Comparison of ENCODE assay signal across 13 mouse cellular contexts in the genomic region with DNA sequence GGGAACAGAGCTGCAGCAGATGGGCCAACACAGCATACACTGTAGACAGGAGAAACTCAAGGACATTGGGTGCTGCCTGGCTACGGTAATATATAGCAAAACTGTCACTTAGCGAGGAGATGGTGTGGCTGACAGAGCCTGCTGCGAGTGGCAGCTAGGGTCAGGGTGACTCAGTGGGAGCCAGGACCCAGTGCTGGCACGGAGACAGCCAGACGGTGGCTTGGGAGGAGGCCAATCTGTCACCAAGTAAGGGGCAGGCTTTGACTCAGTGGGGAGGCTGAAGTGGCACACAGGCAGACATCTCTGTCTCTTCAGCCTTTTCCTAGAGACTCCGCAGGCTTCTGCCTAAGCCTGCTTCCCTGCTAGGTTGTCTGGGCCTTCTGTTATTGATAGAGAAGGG. TPM values are rescaled to one million over a fixed set of nuclear protein-coding genes. Genes with fewer than 3 reads are reported as not detected.
DNase-seq lines count a peak whose midpoint lies in the region; ATAC-seq and TF ChIP-seq lines count a peak whose summit lies in the region.
"Had no signal": no experiment of that assay in that cellular context is flagged by ENCODE, and none has a peak within 500 bp of the region (broad histone marks: within the 10 kb centered on the region; RNA-seq: fewer than 3 reads in every experiment).

No protein-coding gene starts in this region.

- H3K27me3 ChIP-seq in heart, embryonic 15.5 days, result no peaks in the 10 kb centered on the region
- H3K27me3 ChIP-seq in intestine, embryonic 15.5 days (replicated peaks), result no peaks in the 10 kb centered on the region
- H3K27me3 ChIP-seq in thymus, adult 2 months (ENCODE audit: control insufficient read depth, insufficient read depth, low read length), result no peaks in the 10 kb centered on the region
- H3K27me3 ChIP-seq: forebrain, embryonic 12.5 days; neural tube, embryonic 12.5 days had no signal

- TF ChIP-seq CTCF in thymus, adult 2 months (IDR thresholded peaks at IDR 0.05; ENCODE audit: borderline replicate concordance, control insufficient read depth, extremely low read depth, insufficient read depth, low read length, poor library complexity), result no peak

- H3K36me3 ChIP-seq in heart, embryonic 15.5 days, result no peaks in the 10 kb centered on the region
- no peaks in the 10 kb centered on the region for H3K36me3 ChIP-seq in intestine, embryonic 15.5 days
- H3K36me3 ChIP-seq in thymus, adult 2 months (ENCODE audit: control insufficient read depth, insufficient read depth, low read length), result no peaks in the 10 kb centered on the region
- H3K36me3 ChIP-seq: forebrain, embryonic 12.5 days; neural tube, embryonic 12.5 days had no signal

- no peak overlapping the region for H3K4me2 ChIP-seq in heart, embryonic 15.5 days
- no peak overlapping the region for H3K4me2 ChIP-seq in intestine, embryonic 15.5 days (replicated peaks)
- H3K4me2 ChIP-seq: forebrain, embryonic 12.5 days; midbrain, embryonic 11.5 days; neural tube, embryonic 12.5 days had no signal

- H3K4me3 ChIP-seq in heart, embryonic 15.5 days, result no peak overlapping the region
- H3K4me3 ChIP-seq in intestine, embryonic 15.5 days (replicated peaks), result no peak overlapping the region
- H3K4me3 ChIP-seq in thymus, adult 2 months (ENCODE audit: control insufficient read depth, insufficient read depth, low read length), result no peak overlapping the region
- H3K4me3 ChIP-seq: forebrain, embryonic 12.5 days; neural tube, embryonic 12.5 days had no signal

- DNase-seq in adrenal gland, adult (ENCODE audit: inconsistent age in 2 of 2, low spot score in 1 of 2), result peak; percentile 92 to 96
- DNase-seq in adrenal gland, adult 8-10 months, result peak; percentile 85
- DNase-seq in cerebellum, adult 9-11 months, result peak; percentile 84
- no peak for DNase-seq in thymus, adult 2 months
- DNase-seq in lung, postnatal 14 days, result no peak
- DNase-seq: kidney, postnatal 14 days; right cerebral cortex, postnatal 25 days had no signal

- H3K9ac ChIP-seq in heart, embryonic 15.5 days, result no peak overlapping the region
- no peak overlapping the region for H3K9ac ChIP-seq in intestine, embryonic 15.5 days
- H3K9ac ChIP-seq: forebrain, embryonic 12.5 days; neural tube, embryonic 12.5 days had no signal

- no peaks in the 10 kb centered on the region for H3K4me1 ChIP-seq in heart, embryonic 15.5 days (replicated peaks)
- no peaks in the 10 kb centered on the region for H3K4me1 ChIP-seq in intestine, embryonic 15.5 days (replicated peaks)
- no peaks in the 10 kb centered on the region for H3K4me1 ChIP-seq in thymus, adult 2 months (replicated peaks; ENCODE audit: control insufficient read depth, insufficient read depth, low read length)
- H3K4me1 ChIP-seq: forebrain, embryonic 12.5 days; neural tube, embryonic 12.5 days had no signal

- no peak for TF ChIP-seq POLR2A in thymus, adult 2 months (IDR thresholded peaks at IDR 0.05; ENCODE audit: control insufficient read depth, extremely low read depth, insufficient read depth, low read length, poor library complexity)

- no peaks in the 10 kb centered on the region for H3K9me3 ChIP-seq in heart, embryonic 15.5 days (replicated peaks)
- H3K9me3 ChIP-seq in intestine, embryonic 15.5 days, result no peaks in the 10 kb centered on the region
- H3K9me3 ChIP-seq: forebrain, embryonic 12.5 days; neural tube, embryonic 12.5 days had no signal

- 43% methylated on average over 6 of the region's 6 CpGs for WGBS in heart, embryonic 15.5 days
- 60% methylated on average over 6 of the region's 6 CpGs for WGBS in intestine, embryonic 15.5 days
- 82% methylated on average over 6 of the region's 6 CpGs for WGBS in thymus, adult 2 months

- H3K27ac ChIP-seq in heart, embryonic 15.5 days, result no peak overlapping the region
- no peak overlapping the region for H3K27ac ChIP-seq in intestine, embryonic 15.5 days
- H3K27ac ChIP-seq in thymus, adult 2 months (ENCODE audit: control insufficient read depth, insufficient read depth, low read length), result no peak overlapping the region
- H3K27ac ChIP-seq: forebrain, embryonic 12.5 days; neural tube, embryonic 12.5 days had no signal

- 0 out of 2 replicates have a peak, but pooled peaks have one; percentile 39 for ATAC-seq in heart, embryonic 15.5 days (replicated peaks; ENCODE audit: insufficient number of reproducible peaks, insufficient read depth, low FRiP score, low read depth)
- ATAC-seq in intestine, embryonic 15.5 days, result no peak
- ATAC-seq: activated CD4-positive, CD25-positive, alpha-beta regulatory T cell, adult 4 months had no signal

RNA-seq across cellular contexts. Expression of gene Igsf9b, which starts 42.5 kb away (rescaled TPM):
- 1 to 10 TPM; 3.5 to 8.2 (median 5.9) TPM for total RNA-seq in adrenal gland, adult 8-10 months (2022)
- polyA plus RNA-seq in heart, embryonic 15.5 days (2015; fragmentation: Nextera tagmentation; extraction: Ambion mirVana), result 4.0 and 5.1 TPM in 2 replicates
- 4.4 and 4.7 TPM in 2 replicates for polyA plus RNA-seq in intestine, embryonic 15.5 days (2015; fragmentation: Nextera tagmentation; extraction: Ambion mirVana)
- 0.87 and 1.0 TPM in 2 replicates for polyA plus RNA-seq in thymus, adult 2 months (2012; rRNA removed)

Comparison
In these comparisons a context has a peak if more than half of its experiments do, and no peak if none do; other contexts are left out.
1. DNase-seq: peak in adrenal gland, adult (2 of 2), adrenal gland, adult 8-10 months (single experiment) and cerebellum, adult 9-11 months (single experiment); none in thymus, adult 2 months (single experiment) and lung, postnatal 14 days (single experiment).